Mouse (Mus musculus): ENCODE measurements at regions not wholly inside any gene's neighbourhood (a gene's known extent, or its start where the extent isn't known, plus 50 kb on each side); places are given as distances from the start of the nearest gene placed in this dataset.

DNA sequence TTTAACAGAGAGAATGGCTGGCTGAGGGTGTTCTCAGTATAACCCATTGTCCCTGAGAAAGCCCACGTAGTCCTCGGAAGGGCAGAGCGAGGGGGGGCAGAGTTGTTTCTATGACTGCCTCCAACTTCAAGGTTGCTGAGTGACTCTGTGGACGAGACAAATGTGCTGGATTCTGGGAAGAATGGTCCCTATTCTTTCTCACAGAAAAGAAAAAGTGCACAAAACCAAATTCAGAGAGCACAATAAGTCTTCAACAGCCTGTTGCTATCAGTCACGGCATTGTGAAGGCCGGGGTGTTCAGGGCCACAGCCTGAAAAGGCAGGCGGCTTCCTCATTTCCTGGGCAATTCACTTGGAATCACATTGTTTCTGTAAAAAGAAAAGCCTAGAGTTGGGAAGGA, 165.6 kb upstream of the 3110018I06Rik start:
- no peak for DNase-seq

GRCm38 (mm10) chr12:107326101-107326500, 162.3 kb upstream of the 3110018I06Rik start:
- no peak for DNase-seq

- DNase-seq: no peak
Observed at GRCm38 (mm10) chr12:107327107-107327770, 161.2 kb upstream of the 3110018I06Rik start.

- no peak for DNase-seq
Observed at GRCm38 (mm10) chr12:107328986-107329385, 159.4 kb upstream of the 3110018I06Rik start.

DNA sequence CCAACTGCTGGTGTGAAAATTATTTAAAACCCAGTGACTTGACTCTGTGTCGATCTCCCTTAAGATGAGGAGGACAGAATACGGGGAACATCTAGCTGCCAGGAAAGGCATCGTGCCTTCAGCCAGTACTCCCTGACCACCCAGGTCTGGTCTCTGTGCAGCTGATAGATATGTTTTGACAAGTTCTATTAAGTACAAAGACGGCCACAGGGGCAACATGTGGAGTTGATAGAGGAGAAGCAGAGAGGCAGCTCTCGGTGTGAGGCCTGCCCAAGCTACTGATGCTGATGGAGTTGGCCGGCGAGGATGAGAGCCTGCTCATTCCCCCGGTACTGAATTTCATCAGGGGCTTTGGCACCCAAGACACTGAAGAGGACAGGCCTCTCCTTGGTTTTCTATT, 154.1 kb upstream of the 3110018I06Rik start:
- no peak for DNase-seq

GRCm38 (mm10) chr12:107335106-107335505, 153.3 kb upstream of the 3110018I06Rik start:
- DNase-seq: no peak

DNA sequence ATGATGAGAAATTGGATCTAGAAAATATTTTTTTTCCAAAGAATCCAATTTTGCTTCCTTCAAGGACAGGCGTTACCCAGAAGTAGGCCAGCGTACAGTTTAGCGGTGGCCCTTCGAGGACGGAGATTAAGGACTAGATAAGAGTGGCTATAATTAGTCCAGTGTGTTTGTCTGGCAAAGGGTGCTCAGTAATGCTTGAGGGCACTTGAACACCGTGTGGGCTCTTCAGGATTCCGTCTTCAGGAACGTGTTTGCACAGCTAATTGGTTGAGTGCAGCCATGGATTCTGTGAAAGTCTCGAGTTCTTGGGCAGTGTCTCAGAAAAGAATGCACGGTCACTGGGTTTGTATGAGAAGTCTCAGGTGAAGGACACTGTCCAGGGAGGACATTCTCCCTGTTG, 149.7 kb upstream of the 3110018I06Rik start:
- DNase-seq: no peak

DNA sequence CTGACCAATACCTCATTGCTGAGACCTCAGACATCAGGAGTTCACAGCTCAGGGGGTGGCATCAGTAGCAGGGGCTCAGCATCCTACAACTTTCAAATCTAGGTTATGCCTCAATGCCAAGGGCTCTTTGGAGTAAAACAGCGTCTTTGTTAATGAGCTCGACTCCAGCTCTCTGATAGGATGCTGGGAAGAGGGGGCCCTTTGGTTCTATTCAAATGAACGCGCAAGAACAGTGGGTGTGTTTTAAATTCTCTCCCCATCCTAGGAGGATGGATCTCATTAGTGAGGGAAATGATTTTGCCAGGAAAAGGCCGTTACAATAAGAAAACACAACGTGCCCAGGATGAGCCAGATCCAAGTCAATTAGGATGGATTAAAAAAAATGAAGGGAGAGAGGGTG, 132.2 kb upstream of the 3110018I06Rik start:
- DNase-seq: no peak

DNA sequence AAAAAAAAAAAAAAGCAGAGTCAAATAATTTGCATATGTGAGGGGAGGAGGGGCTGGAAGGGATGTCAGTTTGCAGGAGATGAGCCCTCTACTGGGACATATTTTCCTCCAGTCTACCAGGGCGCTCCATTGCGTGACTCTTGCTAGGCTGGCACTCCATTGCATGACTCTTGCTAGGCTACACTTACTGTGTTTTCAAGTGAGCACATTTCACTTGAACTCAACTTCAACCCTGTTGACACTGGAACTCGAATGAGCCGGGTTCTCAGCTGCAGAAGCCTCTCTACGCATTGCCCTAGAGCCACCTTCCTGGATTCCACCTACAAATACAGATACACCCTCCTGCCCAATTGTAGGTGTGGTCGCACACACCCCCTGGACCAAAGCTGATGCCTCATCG, 131.5 kb upstream of the 3110018I06Rik start:
- DNase-seq: no peak

DNA sequence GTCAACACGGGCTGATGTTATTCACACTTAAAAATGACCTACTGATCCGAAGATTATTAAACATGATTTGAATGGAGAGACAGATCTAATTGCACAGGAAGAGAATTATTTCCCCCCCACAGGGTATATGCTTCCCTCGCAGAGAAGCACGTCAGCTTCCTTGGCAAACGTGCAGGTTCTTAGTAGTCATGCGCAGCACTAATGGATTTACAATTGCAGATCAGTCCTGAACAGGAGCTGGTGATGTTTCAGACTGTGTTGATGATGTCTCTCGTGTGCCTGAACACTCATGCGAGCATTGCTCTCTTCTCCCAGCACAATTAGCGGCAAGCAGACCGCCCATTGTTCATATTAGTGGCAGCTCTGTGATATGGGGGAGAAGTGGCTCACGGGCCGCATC, 127.9 kb upstream of the 3110018I06Rik start:
- no peak for DNase-seq

DNA sequence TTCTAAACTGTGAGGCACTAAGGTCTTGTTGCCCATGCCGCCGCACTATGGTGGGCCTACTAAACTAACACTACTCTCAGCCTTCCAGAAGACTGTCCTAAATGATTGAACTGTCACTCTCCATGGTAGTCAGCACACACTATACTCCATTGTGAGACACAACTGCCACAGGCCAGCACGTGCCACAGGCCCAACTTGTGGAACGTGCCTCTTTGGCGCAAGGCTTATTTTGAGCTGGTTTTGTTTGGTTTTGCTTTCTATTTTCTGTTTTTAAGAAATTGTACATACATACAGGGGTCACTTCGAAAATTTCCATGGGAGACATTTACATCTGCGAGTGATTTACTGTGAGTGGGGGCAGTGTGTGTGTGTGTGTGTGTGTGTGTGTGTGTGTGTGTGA, 126.8 kb upstream of the 3110018I06Rik start:
- no peak for DNase-seq

DNA sequence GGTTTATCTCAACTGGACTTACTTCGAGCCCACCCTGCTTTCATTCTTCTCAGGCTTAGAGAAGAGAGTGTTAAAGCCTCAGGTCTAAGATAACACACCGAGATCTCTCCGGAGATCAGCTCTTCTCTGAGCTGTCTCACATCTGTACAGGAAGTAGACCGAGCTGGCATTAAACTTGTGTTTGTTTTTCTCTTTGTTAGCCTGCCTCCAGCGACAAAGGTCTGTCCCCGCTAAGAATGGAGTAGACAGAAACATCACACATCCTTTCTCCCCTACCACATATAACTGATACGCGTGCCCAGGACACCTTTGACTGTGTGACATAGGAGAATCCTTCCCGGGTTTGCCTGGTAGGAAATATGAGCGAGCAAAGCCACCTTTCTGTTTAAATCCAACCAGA, 126.3 kb upstream of the 3110018I06Rik start:
- no peak for DNase-seq

- DNase-seq: no peak
Observed at GRCm38 (mm10) chr12:107372254-107372653, 116.2 kb upstream of the 3110018I06Rik start.

DNA sequence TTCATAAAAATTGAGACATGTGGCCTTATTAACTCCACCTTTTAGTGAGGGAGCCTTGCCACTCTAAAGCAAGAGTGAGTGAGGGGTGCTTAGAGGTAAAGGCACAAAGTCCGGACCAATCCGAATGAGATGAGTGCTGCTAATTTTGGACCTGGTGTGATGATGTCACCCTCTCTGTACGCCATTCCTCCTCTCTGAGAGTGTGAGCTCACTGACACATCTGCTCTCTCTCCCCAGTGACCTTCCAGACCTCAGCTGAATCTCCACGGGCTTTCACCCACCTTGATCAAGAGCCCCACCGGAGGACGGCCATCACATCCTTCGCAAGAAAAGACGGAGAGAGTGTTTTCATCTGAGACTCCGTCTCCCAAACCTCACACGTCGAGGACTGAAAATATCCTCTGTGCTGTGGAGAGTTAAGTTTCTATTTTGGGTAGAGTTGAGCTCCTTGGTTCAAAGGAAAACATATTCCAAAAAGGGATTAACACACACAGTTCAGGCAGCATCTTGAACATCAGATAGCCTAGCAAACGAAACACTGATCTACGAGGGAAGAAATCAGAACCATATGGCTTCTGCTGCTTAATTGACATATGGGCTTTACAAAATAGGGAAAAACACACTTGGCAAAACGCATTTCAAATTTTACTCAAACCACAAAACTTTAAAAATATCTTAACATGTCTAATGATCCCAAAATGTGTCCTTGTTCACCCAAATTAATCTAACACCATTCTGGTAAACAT, 96.2 kb upstream of the 3110018I06Rik start:
- no peak for DNase-seq

DNA sequence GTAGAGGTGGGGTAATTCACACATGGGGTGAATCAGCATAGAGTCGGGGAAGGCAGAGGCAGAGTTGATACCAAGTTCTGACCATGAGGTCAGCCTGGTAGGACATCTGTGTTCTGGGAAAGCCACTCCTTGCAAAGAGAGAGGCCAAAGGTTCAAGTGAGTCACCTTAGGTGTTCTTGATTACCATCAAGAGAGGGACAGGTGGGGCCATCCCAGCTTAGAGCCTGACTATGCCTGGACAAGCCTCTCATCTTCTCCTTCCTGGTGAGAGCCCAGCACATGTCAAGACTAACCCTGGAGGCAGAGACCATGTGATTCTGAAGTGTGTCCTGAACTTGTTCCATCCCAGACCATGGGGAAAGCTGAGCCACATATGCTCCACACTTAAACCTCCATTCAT, 94.0 kb upstream of the 3110018I06Rik start:
- no peak for DNase-seq

GRCm38 (mm10) chr12:107404821-107405220, 83.6 kb upstream of the 3110018I06Rik start:
- no peak for DNase-seq

GRCm38 (mm10) chr12:107423923-107424322, 64.5 kb upstream of the 3110018I06Rik start:
- no peak for DNase-seq

- DNase-seq: no peak
Observed at GRCm38 (mm10) chr12:107438506-107438905, 49.9 kb upstream of the 3110018I06Rik start.
